Mouse (Mus musculus): ENCODE data around the gene Camk1d. TPM values are rescaled to one million over a fixed set of nuclear protein-coding genes. Genes with fewer than 3 reads are reported as not detected.
"Not testable (repeated sequence)": the region's sequence is repeated elsewhere in the genome, so short reads cannot be mapped to it uniquely, and the experiment has no call there.

Camk1d gene
- polyA plus RNA-seq, 1 experiment = 0.28 TPM

- Histone ChIP-seq H3K4me1 (no peaks in the 10 kb centered on the region), H3K27me3 (replicated peaks) (no peaks in the 10 kb centered on the region)
- no peak for TF ChIP-seq FLI1 (IDR thresholded peaks at IDR 0.05; ENCODE audit: low read length)
- TF ChIP-seq GATA1 (IDR thresholded peaks at IDR 0.05; ENCODE audit: borderline replicate concordance, low read length) = no peak
Measured at GRCm38 (mm10) chr2:5286189-5287043, 427.9 kb downstream of the Camk1d start.

DNA sequence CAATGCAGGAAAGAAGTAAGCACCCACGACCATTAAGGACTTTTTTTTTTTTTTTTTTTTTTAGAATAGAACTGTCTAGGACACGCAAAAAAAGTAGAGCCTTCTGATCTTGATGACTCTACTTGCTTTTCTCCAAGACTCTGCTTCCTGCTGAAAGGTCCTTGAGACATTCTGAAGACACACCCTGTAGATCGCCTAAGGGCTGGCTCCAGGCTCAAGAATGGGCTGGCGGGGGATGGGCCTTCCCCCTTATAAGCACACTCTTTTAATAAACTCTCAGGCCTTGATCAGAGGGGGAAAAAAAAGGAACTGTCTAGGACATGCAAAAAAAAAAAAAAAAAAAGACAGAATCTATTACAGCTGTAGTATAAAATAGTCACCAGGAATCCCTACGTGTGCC is 430.0 kb downstream of the Camk1d start:
- TF ChIP-seq FLI1 (IDR thresholded peaks at IDR 0.05; ENCODE audit: low read length) = no peak
- no peak for TF ChIP-seq GATA1 (IDR thresholded peaks at IDR 0.05; ENCODE audit: borderline replicate concordance, low read length)

More at GRCm38 (mm10) chr2:5286189-5287043, 427.9 kb downstream of the Camk1d start:
- Histone ChIP-seq H3K9me3 (peaks cover 8% of the 10 kb centered on the region; the same call in 1 of the 2 replicates), H3K4me3 (replicated peaks) (no peak overlapping the region), H3K36me3 (replicated peaks; ENCODE audit: low read length) (no peaks in the 10 kb centered on the region)

GRCm38 (mm10) chr2:5282623-5283022 is 431.7 kb downstream of the Camk1d start:
- Histone ChIP-seq H3K4me1 (no peaks in the 10 kb centered on the region), H3K9me3 (peaks cover 8% of the 10 kb centered on the region; the same call in 1 of the 2 replicates), H3K36me3 (replicated peaks; ENCODE audit: low read length) (no peaks in the 10 kb centered on the region), H3K27me3 (replicated peaks) (no peaks in the 10 kb centered on the region), H3K4me3 (replicated peaks) (no peak overlapping the region)
- TF ChIP-seq FLI1 (IDR thresholded peaks at IDR 0.05; ENCODE audit: low read length) (no peak), GATA1 (IDR thresholded peaks at IDR 0.05; ENCODE audit: borderline replicate concordance, low read length) (no peak)

More for the DNA sequence above, 430.0 kb downstream of the Camk1d start:
- peaks cover 8% of the 10 kb centered on the region; the same call in 1 of the 2 replicates for H3K9me3 ChIP-seq
- H3K4me1 ChIP-seq = no peaks in the 10 kb centered on the region
- no peaks in the 10 kb centered on the region for H3K27me3 ChIP-seq (replicated peaks)
- no peaks in the 10 kb centered on the region for H3K36me3 ChIP-seq (replicated peaks; ENCODE audit: low read length)
- H3K4me3 ChIP-seq (replicated peaks) = no peak overlapping the region

DNA sequence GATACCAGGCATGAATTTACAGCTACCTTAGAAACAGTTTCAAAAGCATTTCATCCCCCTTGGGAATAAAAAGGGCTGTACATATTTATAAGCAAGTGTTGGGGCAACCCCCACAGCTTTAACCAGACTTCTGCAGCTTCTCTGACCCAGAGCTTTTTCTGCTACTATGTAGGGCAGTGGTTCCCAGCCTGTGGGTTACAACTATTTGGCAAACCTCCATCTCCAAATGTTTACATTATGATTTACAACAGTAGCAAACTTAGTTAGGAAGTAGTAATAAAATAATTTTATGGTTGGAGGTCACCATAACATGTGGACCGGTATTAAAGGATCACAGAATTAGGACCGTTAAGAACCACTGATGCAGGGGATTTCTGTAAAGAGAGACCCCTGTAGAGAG is 446.3 kb downstream of the Camk1d start:
- H3K27me3 ChIP-seq (replicated peaks) = no peaks in the 10 kb centered on the region
- no peaks in the 10 kb centered on the region for H3K36me3 ChIP-seq (replicated peaks; ENCODE audit: low read length)
- H3K4me1 ChIP-seq = no peaks in the 10 kb centered on the region
- no peak for TF ChIP-seq GATA1 (IDR thresholded peaks at IDR 0.05; ENCODE audit: borderline replicate concordance, low read length)
- TF ChIP-seq FLI1 (IDR thresholded peaks at IDR 0.05; ENCODE audit: low read length) = no peak
- H3K9me3 ChIP-seq = no peaks in the 10 kb centered on the region
- H3K4me3 ChIP-seq (replicated peaks) = no peak overlapping the region

GRCm38 (mm10) chr2:5262279-5262678 is 452.0 kb downstream of the Camk1d start:
- TF ChIP-seq GATA1 (IDR thresholded peaks at IDR 0.05; ENCODE audit: borderline replicate concordance, low read length) (no peak), FLI1 (IDR thresholded peaks at IDR 0.05; ENCODE audit: low read length) (no peak)
- 0 out of 2 replicates have a peak, but pooled peaks cover 3% of the 10 kb centered on the region for H3K9me3 ChIP-seq
- no peak overlapping the region for H3K4me3 ChIP-seq (replicated peaks)
- H3K36me3 ChIP-seq (replicated peaks; ENCODE audit: low read length) = no peaks in the 10 kb centered on the region
- no peaks in the 10 kb centered on the region for H3K27me3 ChIP-seq (replicated peaks)
- peaks cover 6% of the 10 kb centered on the region for H3K4me1 ChIP-seq

DNA sequence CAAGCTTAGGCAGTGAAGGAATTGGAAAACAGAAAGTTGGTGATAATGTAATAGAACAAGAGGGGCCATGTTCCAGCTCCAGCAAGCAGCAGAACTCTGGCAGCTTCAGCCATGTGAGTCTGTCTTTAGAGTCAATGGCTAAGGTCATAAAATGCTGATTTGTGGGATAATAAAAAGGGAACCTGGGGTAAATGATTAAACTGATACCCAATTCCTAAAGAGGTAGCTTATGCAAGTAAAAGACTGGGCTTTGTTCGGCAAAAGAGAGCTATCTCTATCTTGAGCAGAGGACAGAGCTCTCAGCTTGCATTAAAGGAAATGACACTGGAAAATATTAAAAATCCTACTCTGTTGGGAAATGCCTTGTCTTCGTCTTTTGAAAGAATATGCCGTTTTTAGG is 456.1 kb downstream of the Camk1d start:
- H3K36me3 ChIP-seq (replicated peaks; ENCODE audit: low read length) = no peaks in the 10 kb centered on the region
- peaks cover 6% of the 10 kb centered on the region for H3K4me1 ChIP-seq
- 0 out of 2 replicates have a peak, but pooled peaks cover 3% of the 10 kb centered on the region for H3K9me3 ChIP-seq
- no peak overlapping the region for H3K4me3 ChIP-seq (replicated peaks)
- no peak for TF ChIP-seq FLI1 (IDR thresholded peaks at IDR 0.05; ENCODE audit: low read length)
- TF ChIP-seq GATA1 (IDR thresholded peaks at IDR 0.05; ENCODE audit: borderline replicate concordance, low read length) = no peak
- H3K27me3 ChIP-seq (replicated peaks) = no peaks in the 10 kb centered on the region

GRCm38 (mm10) chr2:5249969-5250368 is 464.3 kb downstream of the Camk1d start:
- Histone ChIP-seq H3K36me3 (replicated peaks; ENCODE audit: low read length) (no peaks in the 10 kb centered on the region), H3K27me3 (replicated peaks) (no peaks in the 10 kb centered on the region), H3K4me1 (no peaks in the 10 kb centered on the region), H3K4me3 (replicated peaks) (no peak overlapping the region), H3K9me3 (0 out of 2 replicates have a peak, but pooled peaks cover 9% of the 10 kb centered on the region)
- TF ChIP-seq GATA1 (IDR thresholded peaks at IDR 0.05; ENCODE audit: borderline replicate concordance, low read length) (no peak), FLI1 (IDR thresholded peaks at IDR 0.05; ENCODE audit: low read length) (no peak)

DNA sequence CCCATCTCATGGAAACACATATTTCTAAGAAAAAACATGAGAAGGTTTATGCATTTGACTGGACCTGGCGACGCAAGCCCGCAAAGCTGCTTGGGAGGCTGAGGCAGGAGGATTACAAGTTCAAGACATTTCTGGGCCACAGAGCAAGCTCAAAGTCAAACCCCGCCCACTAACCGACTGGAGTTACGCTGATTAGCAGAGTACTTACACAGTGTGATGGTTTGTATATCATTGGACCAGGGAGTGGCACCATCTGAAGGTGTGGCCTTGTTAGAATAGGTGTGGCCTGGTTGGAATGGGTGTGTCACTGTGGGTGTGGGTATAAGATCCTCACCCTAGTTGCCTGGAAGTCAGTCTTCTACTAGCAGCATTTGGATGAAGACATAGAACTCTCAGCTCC is 465.1 kb downstream of the Camk1d start:
- H3K9me3 ChIP-seq = 0 out of 2 replicates have a peak, but pooled peaks cover 11% of the 10 kb centered on the region
- not testable (repeated sequence) for H3K36me3 ChIP-seq (replicated peaks; ENCODE audit: low read length); H3K27me3 ChIP-seq (replicated peaks); H3K4me1 ChIP-seq; H3K4me3 ChIP-seq (replicated peaks)

Other genes starting within 250 kb of the Camk1d start
- 1.5 and 16.9 TPM in 2 replicates for gene Nudt5, start 130.5 kb upstream of the Camk1d start, polyA plus RNA-seq (2012; ENCODE audit: insufficient read depth, low replicate concordance)
- gene Cdc123, start 130.6 kb upstream of the Camk1d start, polyA plus RNA-seq (2012; ENCODE audit: insufficient read depth, low replicate concordance) = 25.9 and 129 TPM in 2 replicates
- not detected in 2 replicates for gene Gm13199, start 148.4 kb upstream of the Camk1d start, polyA plus RNA-seq (2012; ENCODE audit: insufficient read depth, low replicate concordance)
- gene Sec61a2, start 180.9 kb upstream of the Camk1d start, polyA plus RNA-seq (2012; ENCODE audit: insufficient read depth, low replicate concordance) = 0.56 TPM in 1 of 2 replicates, not detected in the other
- gene Dhtkd1, start 228.3 kb upstream of the Camk1d start, polyA plus RNA-seq (2012; ENCODE audit: insufficient read depth, low replicate concordance) = not detected in 2 replicates
- gene Upf2, start 237.0 kb upstream of the Camk1d start, polyA plus RNA-seq (2012; ENCODE audit: insufficient read depth, low replicate concordance) = 1.6 and 2.7 TPM in 2 replicates